Mouse (Mus musculus): ENCODE results near the gene Pitpnc1. TPM values are rescaled to one million over a fixed set of nuclear protein-coding genes. Genes with fewer than 3 reads are reported as not detected.

Gene Pitpnc1
- polyA plus RNA-seq, 1 experiment from 2014 or later, result 39.2 TPM

GRCm38 (mm10) chr11:107225301-107225700, 245.2 kb downstream of the Pitpnc1 start:
- no peak for ATAC-seq (ENCODE audit: low FRiP score, low read depth)
- 88% methylated on average over 5 of the region's 5 CpGs for WGBS
- no peaks in the 10 kb centered on the region for H3K27me3 ChIP-seq

GRCm38 (mm10) chr11:107223667-107224214, 246.8 kb downstream of the Pitpnc1 start:
- Histone ChIP-seq H3K9me3 (no peaks in the 10 kb centered on the region), H3K27me3 (no peaks in the 10 kb centered on the region), H3K4me3 (no peak overlapping the region), H3K36me3 (peaks cover 9% of the 10 kb centered on the region; the same call in 1 of the 2 replicates), H3K9ac (no peak overlapping the region), H3K4me2 (no peak overlapping the region), H3K27ac (replicated peaks) (no peak overlapping the region; the same call in 1 of the 2 replicates), H3K4me1 (replicated peaks) (0 out of 2 replicates have a peak, but pooled peaks cover 5% of the 10 kb centered on the region)
- 70% methylated on average over 8 of the region's 8 CpGs for whole genome bisulfite sequencing
- ATAC-seq (ENCODE audit: low FRiP score, low read depth), result no peak

More at GRCm38 (mm10) chr11:107225301-107225700, 245.2 kb downstream of the Pitpnc1 start:
- H3K36me3 ChIP-seq, result peaks cover 9% of the 10 kb centered on the region; the same call in 1 of the 2 replicates
- H3K9ac ChIP-seq, result no peak overlapping the region
- no peak overlapping the region for H3K4me3 ChIP-seq
- H3K4me2 ChIP-seq, result no peak overlapping the region
- H3K9me3 ChIP-seq, result no peaks in the 10 kb centered on the region
- 0 out of 2 replicates have a peak, but pooled peaks cover 5% of the 10 kb centered on the region for H3K4me1 ChIP-seq (replicated peaks)
- no peak overlapping the region for H3K27ac ChIP-seq (replicated peaks)

GRCm38 (mm10) chr11:107223169-107223561, 247.3 kb downstream of the Pitpnc1 start:
- 81% methylated on average over 1 of the region's 1 CpGs for WGBS
- peaks cover 6% of the 10 kb centered on the region; the same call in 1 of the 2 replicates for H3K36me3 ChIP-seq
- no peak overlapping the region; the same call in 1 of the 2 replicates for H3K27ac ChIP-seq (replicated peaks)
- H3K4me1 ChIP-seq (replicated peaks), result 0 out of 2 replicates have a peak, but pooled peaks cover 5% of the 10 kb centered on the region
- ATAC-seq (ENCODE audit: low FRiP score, low read depth), result no peak
- H3K4me2 ChIP-seq, result no peak overlapping the region
- H3K9ac ChIP-seq, result no peak overlapping the region
- H3K4me3 ChIP-seq, result no peak overlapping the region
- H3K27me3 ChIP-seq, result no peaks in the 10 kb centered on the region
- H3K9me3 ChIP-seq, result no peaks in the 10 kb centered on the region

GRCm38 (mm10) chr11:107222531-107223168, 247.8 kb downstream of the Pitpnc1 start:
- H3K4me1 ChIP-seq (replicated peaks), result 0 out of 2 replicates have a peak, but pooled peaks cover 5% of the 10 kb centered on the region
- no peak for ATAC-seq (ENCODE audit: low FRiP score, low read depth)
- H3K9me3 ChIP-seq, result no peaks in the 10 kb centered on the region
- H3K4me2 ChIP-seq, result no peak overlapping the region
- WGBS, result 58% methylated on average over 12 of the region's 12 CpGs
- H3K27me3 ChIP-seq, result no peaks in the 10 kb centered on the region
- peak overlapping the region; percentile 0; the same call in 1 of the 2 replicates for H3K27ac ChIP-seq (replicated peaks)
- 0 out of 2 replicates have a peak, but pooled peaks cover under 1% of the 10 kb centered on the region for H3K36me3 ChIP-seq
- H3K9ac ChIP-seq, result no peak overlapping the region
- no peak overlapping the region for H3K4me3 ChIP-seq

GRCm38 (mm10) chr11:107215111-107215510, 255.4 kb downstream of the Pitpnc1 start:
- Histone ChIP-seq H3K27me3 (no peaks in the 10 kb centered on the region), H3K4me3 (no peak overlapping the region), H3K9me3 (no peaks in the 10 kb centered on the region), H3K4me1 (replicated peaks) (no peaks in the 10 kb centered on the region), H3K4me2 (no peak overlapping the region), H3K9ac (no peak overlapping the region), H3K27ac (replicated peaks) (no peak overlapping the region), H3K36me3 (no peaks in the 10 kb centered on the region)
- ATAC-seq (ENCODE audit: low FRiP score, low read depth), result no peak
- WGBS, result 90% methylated on average over 9 of the region's 9 CpGs

- 78% methylated on average over 5 of the region's 5 CpGs for WGBS
- Histone ChIP-seq H3K36me3 (no peaks in the 10 kb centered on the region), H3K4me2 (no peak overlapping the region), H3K4me3 (no peak overlapping the region), H3K27ac (replicated peaks) (no peak overlapping the region), H3K9me3 (no peaks in the 10 kb centered on the region), H3K9ac (no peak overlapping the region), H3K4me1 (replicated peaks) (no peaks in the 10 kb centered on the region), H3K27me3 (no peaks in the 10 kb centered on the region)
- no peak for ATAC-seq (ENCODE audit: low FRiP score, low read depth)
These were observed 256.8 kb downstream of the Pitpnc1 start for GRCm38 (mm10) chr11:107213745-107214144.

GRCm38 (mm10) chr11:107209818-107210217, 260.7 kb downstream of the Pitpnc1 start:
- Histone ChIP-seq H3K36me3 (no peaks in the 10 kb centered on the region), H3K4me3 (no peak overlapping the region), H3K27ac (replicated peaks) (no peak overlapping the region), H3K9me3 (no peaks in the 10 kb centered on the region), H3K4me1 (replicated peaks) (no peaks in the 10 kb centered on the region), H3K4me2 (no peak overlapping the region), H3K9ac (no peak overlapping the region), H3K27me3 (no peaks in the 10 kb centered on the region)
- ATAC-seq (ENCODE audit: low FRiP score, low read depth), result no peak
- 84% methylated on average over 13 of the region's 13 CpGs for WGBS

GRCm38 (mm10) chr11:107201773-107202172, 268.7 kb downstream of the Pitpnc1 start:
- Histone ChIP-seq H3K4me3 (no peak overlapping the region), H3K4me1 (replicated peaks) (no peaks in the 10 kb centered on the region), H3K9me3 (no peaks in the 10 kb centered on the region), H3K4me2 (no peak overlapping the region), H3K36me3 (no peaks in the 10 kb centered on the region), H3K27me3 (no peaks in the 10 kb centered on the region), H3K27ac (replicated peaks) (no peak overlapping the region), H3K9ac (no peak overlapping the region)
- 88% methylated on average over 11 of the region's 11 CpGs for WGBS
- no peak for ATAC-seq (ENCODE audit: low FRiP score, low read depth)

DNA sequence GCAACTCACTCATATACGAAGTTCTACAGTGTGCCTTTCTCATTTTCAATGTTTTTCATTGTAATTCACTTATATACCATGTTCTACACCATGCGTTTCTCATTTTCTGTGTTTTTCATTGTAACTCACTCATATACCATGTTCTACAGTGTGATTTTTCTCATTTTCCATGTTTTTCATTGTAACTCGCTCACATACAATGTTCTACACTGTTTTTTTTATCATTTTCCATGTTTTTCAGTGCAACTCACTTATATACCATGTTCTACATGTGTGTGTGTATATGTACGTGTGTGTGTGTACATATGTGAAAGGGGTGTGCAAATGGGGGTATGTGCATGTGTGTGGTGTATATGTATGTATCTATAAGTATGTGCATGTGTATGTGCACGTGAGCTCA, 271.2 kb downstream of the Pitpnc1 start:
- Histone ChIP-seq H3K9me3 (no peaks in the 10 kb centered on the region), H3K27me3 (no peaks in the 10 kb centered on the region), H3K4me2 (no peak overlapping the region), H3K27ac (replicated peaks) (no peak overlapping the region), H3K9ac (no peak overlapping the region), H3K4me3 (no peak overlapping the region), H3K36me3 (no peaks in the 10 kb centered on the region), H3K4me1 (replicated peaks) (no peaks in the 10 kb centered on the region)
- WGBS, result 78% methylated on average over 5 of the region's 5 CpGs
- no peak for ATAC-seq (ENCODE audit: low FRiP score, low read depth)

GRCm38 (mm10) chr11:107195334-107195733, 275.2 kb downstream of the Pitpnc1 start:
- no peak overlapping the region for H3K4me2 ChIP-seq
- whole genome bisulfite sequencing, result 66% methylated on average over 2 of the region's 2 CpGs
- H3K27ac ChIP-seq (replicated peaks), result no peak overlapping the region
- no peaks in the 10 kb centered on the region for H3K27me3 ChIP-seq
- no peak for ATAC-seq (ENCODE audit: low FRiP score, low read depth)
- H3K36me3 ChIP-seq, result no peaks in the 10 kb centered on the region
- H3K4me3 ChIP-seq, result no peak overlapping the region
- no peaks in the 10 kb centered on the region for H3K9me3 ChIP-seq
- no peak overlapping the region for H3K9ac ChIP-seq
- no peaks in the 10 kb centered on the region for H3K4me1 ChIP-seq (replicated peaks)

DNA sequence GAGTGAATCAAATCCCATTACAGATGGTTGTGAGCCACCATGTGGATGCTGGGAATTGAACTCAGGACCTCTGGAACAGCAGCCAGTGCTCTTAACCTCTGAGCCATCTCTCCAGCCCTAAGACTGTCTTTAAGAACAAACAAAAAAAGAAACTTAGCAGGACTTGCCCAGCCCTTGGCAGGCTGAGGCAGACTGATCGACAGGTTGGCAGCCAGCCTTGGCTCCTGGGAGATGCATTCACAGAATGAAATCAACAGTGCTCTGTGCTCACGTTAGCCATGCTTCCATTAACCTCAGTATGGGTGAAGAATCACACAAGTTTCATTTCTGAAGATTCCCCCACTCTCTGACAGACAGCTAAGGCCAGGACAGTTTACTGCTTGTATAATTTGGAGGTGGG, 280.1 kb downstream of the Pitpnc1 start:
- ATAC-seq (ENCODE audit: low FRiP score, low read depth), result no peak
- no peaks in the 10 kb centered on the region for H3K9me3 ChIP-seq
- no peak overlapping the region for H3K4me3 ChIP-seq
- no peak overlapping the region for H3K27ac ChIP-seq (replicated peaks)
- no peak overlapping the region for H3K9ac ChIP-seq
- H3K36me3 ChIP-seq, result peaks cover 8% of the 10 kb centered on the region
- WGBS, result 63% methylated on average over 2 of the region's 2 CpGs
- H3K27me3 ChIP-seq, result no peaks in the 10 kb centered on the region
- no peak overlapping the region for H3K4me2 ChIP-seq
- peaks cover 15% of the 10 kb centered on the region for H3K4me1 ChIP-seq (replicated peaks)
